Mouse (Mus musculus) kidney, embryonic 16.5 days (tissue): ENCODE results near the gene Plxnb2. TPM values are rescaled to one million over a fixed set of nuclear protein-coding genes. Genes with fewer than 3 reads are reported as not detected.
A peak's percentile ranks its signal among the peaks of the same experiment; 100 is the strongest.

Experiments
- ATAC-seq: fragments of 200-750 bp; cut with Nextera tagmentation; 2 replicates; pipeline ENCODE4 v1.8.0; 2017; ENCODE audit warnings: moderate TSS enrichment; ENCODE audit not compliant: low FRiP score, low TSS enrichment
- H3K27ac ChIP-seq: fragments of 300-500 bp; sonication (generic); 2 replicates; pipeline ENCODE4 v1.5.1; 2014; ENCODE audit warnings: low read length
- H3K27me3 ChIP-seq: fragments of 300-500 bp; sonication (generic); 2 replicates; pipeline ENCODE4 v1.6.1; 2014; ENCODE audit warnings: low read length, control low read depth, mixed read lengths; ENCODE audit not compliant: insufficient read depth
- H3K36me3 ChIP-seq: fragments of 300-500 bp; sonication (generic); 2 replicates; pipeline ENCODE4 v1.6.1; 2014; ENCODE audit warnings: low read length, control low read depth, mixed read lengths; ENCODE audit not compliant: insufficient read depth
- H3K4me1 ChIP-seq: fragments of 300-500 bp; sonication (generic); 2 replicates; pipeline ENCODE4 v1.6.1; 2014; ENCODE audit warnings: low read length, control low read depth, mixed read lengths; ENCODE audit not compliant: insufficient read depth
- H3K4me2 ChIP-seq: fragments of 300-500 bp; sonication (generic); replicated peaks from 2 replicates; pipeline ENCODE4 v1.6.1; 2014; ENCODE audit warnings: low read depth, low read length
- H3K4me3 ChIP-seq: fragments of 300-500 bp; sonication (generic); 2 replicates; pipeline ENCODE4 v1.5.1; 2014; ENCODE audit warnings: mild to moderate bottlenecking, low read length
- H3K9ac ChIP-seq: fragments of 300-500 bp; sonication (generic); replicated peaks from 2 replicates; pipeline ENCODE4 v1.6.1; 2014; ENCODE audit warnings: low read length
- H3K9me3 ChIP-seq: fragments of 300-500 bp; sonication (generic); 2 replicates; pipeline ENCODE4 v1.6.1; 2016; ENCODE audit warnings: low read length, control low read depth
- WGBS: fragments of 180-500 bp; shearing (Covaris S2); extraction: QIAGEN DNeasy Blood & Tissue Kit; methylation state at CpG from one replicate; pipeline ENCODE4 v1.1.7; 2014; 5-methylcytosine and 5-hydroxymethylcytosine counted together
- microRNA-seq: library from miRNA; unstranded; fragments of <30 nt; microRNA quantifications from one replicate; pipeline ENCODE4, GENCODE M21; 2016
- polyA plus RNA-seq: library from polyadenylated mRNA; unstranded; fragments of >200 nt; fragmentation: Nextera tagmentation; extraction: Ambion mirVana; gene quantifications from 2 replicates; pipeline ENCODE4 v1.2.1, GENCODE M21; 2015

Plxnb2 gene
- polyA plus RNA-seq, 1 experiment from 2014 or later: 188 TPM

GRCm38 (mm10) chr15:89123595-89123994 lies 57.0 kb downstream of the Plxnb2 start:
- Histone ChIP-seq H3K9me3 (no peaks in the 10 kb centered on the region), H3K4me1 (peaks cover 39% of the 10 kb centered on the region), H3K4me3 (peak overlapping the region; percentile 95), H3K36me3 (peaks cover 4% of the 10 kb centered on the region; the same call in 1 of the 2 replicates), H3K27me3 (no peaks in the 10 kb centered on the region), H3K27ac (peak overlapping the region; percentile 74), H3K9ac (peak overlapping the region; percentile 85), H3K4me2 (peak overlapping the region; percentile 92)
- 26% methylated on average over 11 of the region's 11 CpGs for WGBS
- ATAC-seq: peak; percentile 35

GRCm38 (mm10) chr15:89122649-89123366 lies 57.8 kb downstream of the Plxnb2 start, which contains the start of gene Tubgcp6:
TSS of gene Tubgcp6 (minus strand) at chr15:89123112.
- 0% methylated on average over 47 of the region's 47 CpGs for WGBS
- Histone ChIP-seq H3K9ac (peak within 1 kb of the TSS; percentile 85), H3K9me3 (no peaks in the 10 kb centered on the region), H3K27ac (peak within 1 kb of the TSS; percentile 74), H3K4me2 (peak within 1 kb of the TSS; percentile 92), H3K36me3 (peaks cover 9% of the 10 kb centered on the region; the same call in 1 of the 2 replicates), H3K4me1 (peaks cover 35% of the 10 kb centered on the region), H3K4me3 (peak within 1 kb of the TSS; percentile 95), H3K27me3 (no peaks in the 10 kb centered on the region)
- ATAC-seq: peak; percentile 80

GRCm38 (mm10) chr15:89118007-89118406 lies 62.6 kb downstream of the Plxnb2 start:
- ATAC-seq: no peak
- no peak overlapping the region for H3K4me3 ChIP-seq
- H3K36me3 ChIP-seq: peaks cover 32% of the 10 kb centered on the region
- H3K9ac ChIP-seq: no peak overlapping the region
- no peaks in the 10 kb centered on the region for H3K9me3 ChIP-seq
- H3K4me2 ChIP-seq: no peak overlapping the region
- peaks cover 20% of the 10 kb centered on the region for H3K4me1 ChIP-seq
- no peaks in the 10 kb centered on the region for H3K27me3 ChIP-seq
- no peak overlapping the region for H3K27ac ChIP-seq

- Histone ChIP-seq H3K9me3 (no peaks in the 10 kb centered on the region), H3K4me3 (no peak overlapping the region), H3K36me3 (peaks cover 66% of the 10 kb centered on the region), H3K4me2 (no peak overlapping the region), H3K4me1 (no peaks in the 10 kb centered on the region), H3K27me3 (no peaks in the 10 kb centered on the region), H3K27ac (no peak overlapping the region), H3K9ac (no peak overlapping the region)
- ATAC-seq: no peak
- 80% methylated on average over 9 of the region's 9 CpGs for WGBS
These were observed 70.4 kb downstream of the Plxnb2 start for GRCm38 (mm10) chr15:89110147-89110546.

GRCm38 (mm10) chr15:89106976-89107375 lies 73.6 kb downstream of the Plxnb2 start:
- H3K4me1 ChIP-seq: no peaks in the 10 kb centered on the region
- WGBS: 94% methylated on average over 1 of the region's 1 CpGs
- H3K27me3 ChIP-seq: no peaks in the 10 kb centered on the region
- H3K4me2 ChIP-seq: no peak overlapping the region
- peaks cover 73% of the 10 kb centered on the region for H3K36me3 ChIP-seq
- no peak overlapping the region for H3K9ac ChIP-seq
- H3K9me3 ChIP-seq: no peaks in the 10 kb centered on the region
- H3K4me3 ChIP-seq: no peak overlapping the region
- no peak for ATAC-seq
- no peak overlapping the region for H3K27ac ChIP-seq

GRCm38 (mm10) chr15:89106073-89106472 lies 74.5 kb downstream of the Plxnb2 start:
- H3K4me2 ChIP-seq: no peak overlapping the region
- no peak overlapping the region for H3K4me3 ChIP-seq
- no peaks in the 10 kb centered on the region for H3K9me3 ChIP-seq
- WGBS: 91% methylated on average over 13 of the region's 13 CpGs
- ATAC-seq: no peak
- H3K36me3 ChIP-seq: peaks cover 77% of the 10 kb centered on the region
- no peaks in the 10 kb centered on the region for H3K4me1 ChIP-seq
- H3K27me3 ChIP-seq: no peaks in the 10 kb centered on the region
- no peak overlapping the region for H3K27ac ChIP-seq
- H3K9ac ChIP-seq: no peak overlapping the region

Small RNA genes lying within 50 kb of the gene (microRNA-seq; reads per million reads assigned to microRNA genes)
- gene Mir6958 (0.95 reads per million), gene Mir7118 (not detected)

Other genes with a start within 250 kb of the Plxnb2 start
- gene Ttll8, start 226.4 kb downstream of the Plxnb2 start, polyA plus RNA-seq: not detected in 2 replicates
- 0.06 TPM in 1 of 2 replicates, not detected in the other for gene Mlc1, start 201.8 kb downstream of the Plxnb2 start, polyA plus RNA-seq
- 0.31 TPM in 1 of 2 replicates, not detected in the other for gene Mov10l1, start 197.9 kb downstream of the Plxnb2 start, polyA plus RNA-seq
- 0.04 and 0.23 TPM in 2 replicates for gene Panx2, start 121.1 kb downstream of the Plxnb2 start, polyA plus RNA-seq
- gene Trabd, start 105.7 kb downstream of the Plxnb2 start, polyA plus RNA-seq: 53.8 and 60.3 TPM in 2 replicates
- gene Selenoo, start 91.7 kb downstream of the Plxnb2 start, polyA plus RNA-seq: 19.7 and 19.8 TPM in 2 replicates
- 14.7 and 17.8 TPM in 2 replicates for gene Tubgcp6, start 57.7 kb downstream of the Plxnb2 start, polyA plus RNA-seq
- 23.4 and 25.8 TPM in 2 replicates for gene Hdac10, start 52.1 kb downstream of the Plxnb2 start, polyA plus RNA-seq
- 15.5 and 16.2 TPM in 2 replicates for gene Mapk12, start 40.1 kb downstream of the Plxnb2 start, polyA plus RNA-seq
- gene Mapk11, start 31.2 kb downstream of the Plxnb2 start, polyA plus RNA-seq: 16.0 and 16.4 TPM in 2 replicates
- gene Dennd6b, start 15.7 kb upstream of the Plxnb2 start, polyA plus RNA-seq: 20.4 and 21.9 TPM in 2 replicates
- gene Ppp6r2, start 30.8 kb upstream of the Plxnb2 start, polyA plus RNA-seq: 24.0 and 26.7 TPM in 2 replicates
- gene Sbf1, start 134.5 kb upstream of the Plxnb2 start, polyA plus RNA-seq: 49.3 and 52.0 TPM in 2 replicates
- gene Adm2, start 141.9 kb upstream of the Plxnb2 start, polyA plus RNA-seq: 0.98 and 1.5 TPM in 2 replicates
- 17.0 and 28.6 TPM in 2 replicates for gene Miox, start 153.6 kb upstream of the Plxnb2 start, polyA plus RNA-seq
- gene Lmf2, start 174.9 kb upstream of the Plxnb2 start, polyA plus RNA-seq: 68.3 and 79.0 TPM in 2 replicates
- 165 and 175 TPM in 2 replicates for gene Ncaph2, start 174.9 kb upstream of the Plxnb2 start, polyA plus RNA-seq
- 9.7 and 11.8 TPM in 2 replicates for gene Sco2, start 193.1 kb upstream of the Plxnb2 start, polyA plus RNA-seq
- gene Tymp, start 196.3 kb upstream of the Plxnb2 start, polyA plus RNA-seq: 0.94 and 1.9 TPM in 2 replicates
- 1.1 and 1.6 TPM in 2 replicates for gene Odf3b, start 198.5 kb upstream of the Plxnb2 start, polyA plus RNA-seq
- gene Klhdc7b, start 204.1 kb upstream of the Plxnb2 start, polyA plus RNA-seq: 0.04 TPM in 1 of 2 replicates, not detected in the other
- not detected in 2 replicates for gene Syce3, start 229.7 kb upstream of the Plxnb2 start, polyA plus RNA-seq
- gene Cpt1b, start 245.1 kb upstream of the Plxnb2 start, polyA plus RNA-seq: 7.4 and 8.1 TPM in 2 replicates
- gene C730034F03Rik, start 248.8 kb upstream of the Plxnb2 start, polyA plus RNA-seq: 2.8 and 5.0 TPM in 2 replicates
- 0.33 TPM in 1 of 2 replicates, not detected in the other for gene Gm44502, start 248.9 kb upstream of the Plxnb2 start, polyA plus RNA-seq
- gene Chkb, start 249.1 kb upstream of the Plxnb2 start, polyA plus RNA-seq: 57.6 and 64.3 TPM in 2 replicates